Mouse (Mus musculus) left cerebral cortex, postnatal 4 days (tissue): ENCODE results near the gene Eya2. TPM values are rescaled to one million over a fixed set of nuclear protein-coding genes. Genes with fewer than 3 reads are reported as not detected.

Experiments used
- DNase-seq: peaks from one replicate; pipeline ENCODE4 v3.0.0-alpha.2; 2022
- intact Hi-C: fragments of 180-260 bp; cut with DNase I; formaldehyde crosslinking; loops from one replicate; pipeline ENCODE4 v1.15.1; 2025
- total RNA-seq, 2 experiments: library from RNA; stranded (reverse); gene quantifications; 2 replicates each; pipeline ENCODE4 v1.2.3; 2021

Gene Eya2
- total RNA-seq, 2 experiments from 2014 or later: 7.0 to 7.8 TPM

DNA sequence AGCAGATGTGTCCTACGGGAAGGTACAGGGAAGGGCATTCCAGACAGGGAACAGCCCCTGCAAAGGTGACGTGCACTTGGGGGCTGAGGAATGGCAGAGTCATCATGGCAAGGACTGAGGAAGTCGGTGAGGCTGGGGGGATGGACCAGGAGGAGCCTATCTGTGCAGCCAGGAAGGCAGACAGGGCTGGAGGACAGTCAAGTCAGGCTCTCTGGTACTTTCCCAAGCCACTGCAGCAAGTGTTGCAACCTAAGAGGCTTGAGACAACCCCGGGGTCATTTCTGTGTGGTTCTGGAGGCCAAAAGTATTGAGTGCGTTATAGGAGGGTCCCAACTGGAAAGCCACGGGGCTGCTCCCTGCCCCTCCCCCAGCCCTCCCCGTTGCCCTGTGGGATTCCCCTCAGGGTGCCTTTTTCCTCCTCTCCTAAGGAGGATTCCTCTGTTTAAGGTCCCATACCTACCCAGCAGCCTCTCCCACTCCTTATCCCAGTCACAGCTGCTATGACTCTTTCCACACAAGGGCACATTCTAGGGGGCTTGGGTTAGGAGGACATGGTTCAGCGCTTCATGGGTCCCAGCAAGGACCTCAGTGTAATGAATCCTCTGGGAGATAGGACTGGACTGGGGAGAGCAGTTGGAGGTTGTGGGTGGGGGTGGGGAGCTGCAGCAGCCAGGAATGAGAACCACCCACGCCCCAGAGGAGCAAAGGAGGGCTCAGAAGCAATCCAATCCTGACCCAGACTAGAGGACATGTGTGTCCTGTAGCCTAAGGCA is 108.4 kb downstream of the Eya2 start:
- DNase-seq: no peak
- intact Hi-C loops: no loop called here

DNA sequence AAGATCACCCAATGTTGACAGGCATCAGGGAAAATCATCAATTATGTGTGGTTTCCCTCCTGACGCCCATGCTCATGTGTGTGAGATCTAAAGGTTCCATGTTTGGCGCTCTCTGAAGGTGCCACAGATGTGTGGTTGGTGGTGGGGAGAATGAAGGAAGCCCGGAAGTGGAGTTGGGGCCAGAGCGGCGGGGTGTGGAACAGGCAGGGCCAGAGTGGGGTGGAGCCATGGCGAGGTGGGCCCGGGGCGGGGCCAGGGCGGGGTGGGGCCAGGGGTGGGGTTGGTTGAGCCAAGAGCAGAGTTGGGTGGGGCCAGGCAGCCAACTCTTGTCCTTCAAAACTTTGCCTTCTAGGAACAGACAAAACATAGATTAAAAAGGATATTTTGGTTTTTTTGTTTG is 113.4 kb downstream of the Eya2 start:
- intact Hi-C loops: no loop called here

GRCm38 (mm10) chr2:165716688-165717087 is 121.9 kb downstream of the Eya2 start:
- DNase-seq: no peak
- intact Hi-C loops: no loop called here

More for the DNA sequence above, 113.4 kb downstream of the Eya2 start:
- no peak for DNase-seq

GRCm38 (mm10) chr2:165717182-165718176 is 122.6 kb downstream of the Eya2 start:
- no peak for DNase-seq
- intact Hi-C loops: no loop called here

- DNase-seq: no peak
- intact Hi-C loops: no loop called here
These were observed 124.5 kb downstream of the Eya2 start for GRCm38 (mm10) chr2:165719382-165719781.

GRCm38 (mm10) chr2:165721941-165722340 is 127.1 kb downstream of the Eya2 start:
- DNase-seq: no peak
- intact Hi-C loops: no loop called here

DNA sequence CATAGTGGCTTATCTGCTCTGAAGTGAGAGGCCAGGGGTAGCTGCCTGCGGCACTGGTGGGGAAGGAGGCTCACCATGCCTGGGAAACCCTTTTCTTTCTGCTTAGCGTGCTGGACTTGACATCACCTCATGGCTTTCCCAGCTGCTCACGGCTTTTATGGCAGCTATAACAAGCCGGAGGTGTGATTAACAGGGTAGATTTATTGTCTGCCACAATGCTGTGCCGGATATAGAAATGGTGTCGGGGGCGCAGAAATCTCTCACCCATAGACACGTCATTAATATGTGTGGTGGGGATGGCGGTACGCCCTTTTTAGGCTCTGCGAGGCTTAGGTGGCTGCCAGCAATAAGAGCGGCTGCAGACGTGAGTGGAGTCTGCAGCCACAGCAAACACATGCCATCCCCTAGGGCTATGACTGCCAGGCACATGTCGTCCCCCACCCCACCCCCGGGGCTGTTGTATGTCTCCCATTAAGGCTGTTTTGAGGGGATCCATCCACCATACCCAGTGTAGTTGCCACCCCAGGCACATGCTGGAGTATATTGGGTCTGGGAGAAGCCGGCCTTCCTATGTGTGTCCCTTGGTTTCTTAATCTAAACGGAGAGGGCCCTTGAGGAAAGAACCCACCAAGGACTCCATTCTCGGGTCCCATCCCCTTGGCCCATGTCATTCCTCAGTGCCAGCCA is 137.9 kb downstream of the Eya2 start:
- no peak for DNase-seq
- intact Hi-C loops: no loop called here

- DNase-seq: no peak
- intact Hi-C loops: no loop called here
These were observed 138.9 kb downstream of the Eya2 start for GRCm38 (mm10) chr2:165733701-165734100.

- no peak for DNase-seq
- intact Hi-C loops: no loop called here
These were observed 141.5 kb downstream of the Eya2 start for GRCm38 (mm10) chr2:165736297-165736696.

DNA sequence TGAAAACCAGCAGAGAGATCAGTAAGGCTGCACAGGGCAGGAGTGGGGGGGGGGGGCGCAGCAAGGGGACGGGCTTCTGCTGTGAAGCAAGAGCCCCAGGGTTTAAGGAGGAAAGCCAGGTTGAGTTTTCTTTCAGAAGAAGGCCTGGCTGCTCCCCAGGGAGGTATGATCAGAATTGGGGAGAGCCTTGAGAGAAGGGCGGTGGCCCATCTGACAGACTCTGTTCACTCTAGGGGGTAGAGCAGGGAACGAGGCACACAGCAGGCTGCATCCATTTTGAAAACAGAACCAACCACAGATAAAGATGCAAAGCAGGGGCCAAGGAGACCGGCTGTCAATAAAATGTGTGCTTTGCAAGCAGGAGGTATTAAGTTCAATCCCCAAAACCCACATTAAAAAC is 145.5 kb downstream of the Eya2 start:
- no peak for DNase-seq
- intact Hi-C loops: no loop called here

DNA sequence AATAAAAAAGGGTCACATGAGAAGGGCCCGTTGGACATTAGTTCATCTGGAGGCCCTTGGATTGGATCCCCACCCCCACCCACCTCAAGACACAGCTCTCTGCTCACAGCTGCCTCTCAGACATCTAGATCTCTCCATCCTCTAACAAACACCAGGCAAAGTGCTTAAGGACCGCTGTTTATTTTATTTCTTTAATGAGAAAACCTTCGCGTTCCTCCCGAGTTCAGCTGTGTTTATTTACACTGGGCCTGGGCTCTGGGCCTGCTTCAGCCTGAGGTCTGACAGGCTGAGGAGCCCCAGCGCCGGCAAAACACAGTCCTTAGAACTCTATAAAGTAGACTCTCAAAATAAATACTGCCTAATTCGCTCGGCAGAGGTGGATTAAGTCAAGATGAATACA is 146.2 kb downstream of the Eya2 start:
- no peak for DNase-seq
- intact Hi-C loops: no loop called here

DNA sequence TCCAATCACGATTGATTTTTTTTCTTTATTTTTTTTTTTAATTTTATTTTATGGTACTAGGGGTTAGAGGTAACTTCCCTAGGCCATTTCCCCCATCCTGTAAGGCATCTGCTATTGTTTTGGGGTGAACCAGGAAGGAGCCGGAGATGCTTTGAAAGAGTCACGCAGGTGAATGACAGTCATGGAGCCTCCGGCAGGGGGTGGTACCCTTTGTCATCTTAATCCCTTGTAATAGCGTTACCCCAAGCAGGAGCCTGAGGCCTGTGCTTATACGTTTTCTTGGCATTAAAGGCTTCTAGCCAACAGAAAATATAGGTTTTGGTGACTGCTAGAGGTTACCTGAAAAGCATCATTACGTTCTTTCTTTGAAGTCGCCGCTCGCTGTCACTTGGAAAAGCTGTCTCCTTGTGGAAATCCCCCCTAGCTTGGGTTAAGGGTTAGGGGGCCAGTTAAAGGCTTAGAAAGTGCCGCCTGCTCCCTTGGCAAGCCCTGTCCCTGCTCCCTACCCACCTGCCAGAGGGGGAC is 146.8 kb downstream of the Eya2 start:
- no peak for DNase-seq
- intact Hi-C loops: no loop called here

- DNase-seq: no peak
- intact Hi-C loops: no loop called here
These were observed 147.5 kb downstream of the Eya2 start for GRCm38 (mm10) chr2:165742210-165742786.

DNA sequence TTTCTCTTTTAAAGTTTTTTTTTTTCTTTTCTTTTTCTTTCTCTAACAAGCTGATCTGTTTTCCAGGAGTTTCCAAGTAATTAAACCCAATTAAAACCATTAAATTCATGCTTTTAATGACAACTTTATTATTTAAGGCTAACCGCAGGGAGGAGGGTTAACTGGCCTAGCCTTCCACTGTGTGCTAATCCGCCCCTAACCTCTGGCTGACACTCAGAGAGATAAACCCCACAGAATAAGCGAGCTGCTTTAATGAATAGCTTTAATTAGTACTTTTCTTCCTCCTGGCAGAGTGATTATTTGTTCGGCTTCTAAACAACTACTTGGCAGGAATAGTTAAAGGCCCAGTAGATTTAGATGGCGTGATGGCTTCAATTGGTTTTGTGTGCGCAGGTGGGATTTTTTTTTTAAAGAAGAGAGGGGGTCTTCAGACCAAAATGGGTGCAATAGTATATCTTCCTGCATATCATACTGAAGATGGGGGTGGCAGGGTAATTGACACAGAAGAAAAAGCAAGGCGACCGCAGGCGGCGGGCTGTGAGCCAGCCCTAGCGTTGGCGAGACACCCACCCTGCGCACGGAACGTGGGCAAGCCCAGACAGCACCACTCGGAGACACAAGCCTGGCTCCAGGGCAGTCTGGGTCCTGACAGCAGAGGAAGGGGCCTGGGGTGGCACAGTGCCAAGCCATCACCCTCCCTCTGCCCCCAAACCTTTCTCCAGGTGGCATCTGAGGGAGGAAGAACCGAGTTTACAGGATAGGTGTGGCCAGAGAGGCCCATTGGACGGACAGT is 150.7 kb downstream of the Eya2 start:
- DNase-seq: no peak
- intact Hi-C loops: no loop called here

DNA sequence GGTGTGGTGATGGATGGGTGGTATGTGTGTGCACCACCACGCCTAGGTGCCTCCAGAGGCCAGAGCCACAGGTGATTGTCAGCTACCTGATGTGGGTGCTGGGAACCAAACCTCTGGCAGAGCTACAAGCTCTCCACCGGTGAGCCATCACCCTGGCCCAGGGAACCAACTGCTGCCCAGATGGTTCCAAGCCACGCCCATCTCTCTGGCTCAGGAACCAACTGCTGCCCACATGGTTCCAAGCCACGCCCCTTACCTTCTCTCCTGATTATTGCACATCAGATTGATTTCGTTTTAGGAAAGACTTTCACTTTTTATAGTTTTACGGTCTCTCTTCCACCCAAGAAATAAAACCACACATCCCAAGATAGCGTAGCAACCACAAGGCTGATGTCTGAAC is 153.1 kb downstream of the Eya2 start:
- intact Hi-C loops: no loop called here
- no peak for DNase-seq

- intact Hi-C loops: no loop called here
- no peak for DNase-seq
These were observed 153.6 kb downstream of the Eya2 start for GRCm38 (mm10) chr2:165748426-165748825.

- no peak for DNase-seq
- intact Hi-C loops: loop anchor here (5.0 kb wide), 1 partner anchor 224 kb away; no protein-coding TSS in a partner anchor
These were observed 156.2 kb downstream of the Eya2 start for GRCm38 (mm10) chr2:165751068-165751467.

DNA sequence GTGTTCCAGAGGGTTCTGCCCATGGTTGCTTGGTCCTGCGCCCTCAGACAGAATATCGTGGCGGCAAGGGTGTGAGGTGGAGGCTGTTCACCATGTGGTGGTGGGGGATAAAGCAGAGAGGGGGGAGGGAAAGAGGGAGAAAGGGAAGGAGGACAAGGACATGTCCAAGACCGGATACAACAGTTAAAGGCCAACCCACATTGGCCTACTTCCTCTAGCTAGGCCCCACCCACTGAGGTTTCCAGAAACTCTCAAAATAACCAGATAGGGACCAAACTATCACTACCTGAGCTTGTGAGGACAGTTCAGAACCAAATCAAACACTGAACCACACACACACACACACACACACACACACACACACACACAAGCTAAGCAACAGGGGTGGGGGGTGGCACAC is 157.9 kb downstream of the Eya2 start:
- intact Hi-C loops: loop anchor here (5.0 kb wide), 1 partner anchor 225 kb away; no protein-coding TSS in a partner anchor
- DNase-seq: no peak

DNA sequence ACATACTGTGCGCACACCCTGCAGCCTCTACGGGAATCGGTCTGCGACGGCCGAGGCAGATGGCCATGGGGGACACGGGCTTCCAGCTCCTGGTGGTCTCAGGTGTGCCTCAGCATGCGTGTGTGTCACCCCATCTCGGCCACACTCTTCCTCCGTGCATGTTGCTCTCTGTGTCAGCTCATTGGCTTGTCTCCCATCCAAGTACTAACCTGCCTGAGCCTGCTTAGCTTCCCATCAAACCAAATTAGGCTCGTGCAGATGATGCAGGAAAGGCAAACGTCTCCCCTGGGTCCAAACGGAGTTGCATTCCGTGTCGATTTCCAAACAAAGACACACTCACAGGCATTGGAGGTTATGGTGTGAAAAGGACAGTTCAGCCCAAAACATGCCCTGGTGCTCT is 163.0 kb downstream of the Eya2 start:
- intact Hi-C loops: no loop called here
- DNase-seq: peak; percentile 19

GRCm38 (mm10) chr2:165758534-165758933 is 163.7 kb downstream of the Eya2 start:
- no peak for DNase-seq
- intact Hi-C loops: no loop called here
